Mouse (Mus musculus): Measurements from ENCODE around the gene Dab2. TPM values are rescaled to one million over a fixed set of nuclear protein-coding genes. Genes with fewer than 3 reads are reported as not detected.

Gene Dab2
- polyA plus RNA-seq, 1 experiment from 2014 or later: 20.3 TPM

GRCm38 (mm10) chr15:6302219-6302618, 2.6 kb downstream of the Dab2 start:
- Histone ChIP-seq H3K4me1 (no peaks in the 10 kb centered on the region), H3K9ac (no peak overlapping the region), H3K27ac (no peak overlapping the region), H3K27me3 (replicated peaks) (no peaks in the 10 kb centered on the region), H3K9me3 (no peaks in the 10 kb centered on the region), H3K4me3 (no peak overlapping the region), H3K36me3 (replicated peaks) (no peaks in the 10 kb centered on the region), H3K4me2 (no peak overlapping the region)
- 90% methylated on average over 4 of the region's 4 CpGs for WGBS
- ATAC-seq (replicated peaks): no peak

GRCm38 (mm10) chr15:6303822-6304221, 4.2 kb downstream of the Dab2 start:
- Histone ChIP-seq H3K4me1 (no peaks in the 10 kb centered on the region), H3K9me3 (no peaks in the 10 kb centered on the region), H3K4me2 (no peak overlapping the region), H3K36me3 (replicated peaks) (no peaks in the 10 kb centered on the region), H3K4me3 (no peak overlapping the region), H3K9ac (no peak overlapping the region), H3K27me3 (replicated peaks) (no peaks in the 10 kb centered on the region), H3K27ac (no peak overlapping the region)
- no peak for ATAC-seq (replicated peaks)
- 77% methylated on average over 2 of the region's 2 CpGs for WGBS

- H3K9me3 ChIP-seq: no peaks in the 10 kb centered on the region
- no peak overlapping the region for H3K27ac ChIP-seq
- no peak overlapping the region for H3K4me3 ChIP-seq
- no peaks in the 10 kb centered on the region for H3K27me3 ChIP-seq (replicated peaks)
- 89% methylated on average over 3 of the region's 3 CpGs for WGBS
- ATAC-seq (replicated peaks): no peak
- H3K36me3 ChIP-seq (replicated peaks): no peaks in the 10 kb centered on the region
- H3K4me1 ChIP-seq: no peaks in the 10 kb centered on the region
- H3K4me2 ChIP-seq: no peak overlapping the region
- H3K9ac ChIP-seq: no peak overlapping the region
Observed at GRCm38 (mm10) chr15:6309633-6310032, 10.0 kb downstream of the Dab2 start.

GRCm38 (mm10) chr15:6310417-6310816, 10.8 kb downstream of the Dab2 start:
- H3K27ac ChIP-seq: no peak overlapping the region
- H3K4me1 ChIP-seq: no peaks in the 10 kb centered on the region
- no peak for ATAC-seq (replicated peaks)
- no peak overlapping the region for H3K4me3 ChIP-seq
- no peaks in the 10 kb centered on the region for H3K27me3 ChIP-seq (replicated peaks)
- WGBS: 77% methylated on average over 4 of the region's 4 CpGs
- no peak overlapping the region for H3K4me2 ChIP-seq
- no peak overlapping the region for H3K9ac ChIP-seq
- no peaks in the 10 kb centered on the region for H3K36me3 ChIP-seq (replicated peaks)
- no peaks in the 10 kb centered on the region for H3K9me3 ChIP-seq

- H3K27me3 ChIP-seq (replicated peaks): no peaks in the 10 kb centered on the region
- WGBS: 90% methylated on average over 3 of the region's 3 CpGs
- no peak overlapping the region for H3K4me2 ChIP-seq
- H3K4me1 ChIP-seq: no peaks in the 10 kb centered on the region
- no peak overlapping the region for H3K27ac ChIP-seq
- no peaks in the 10 kb centered on the region for H3K36me3 ChIP-seq (replicated peaks)
- no peak overlapping the region for H3K9ac ChIP-seq
- H3K9me3 ChIP-seq: no peaks in the 10 kb centered on the region
- H3K4me3 ChIP-seq: no peak overlapping the region
- no peak for ATAC-seq (replicated peaks)
Observed at GRCm38 (mm10) chr15:6312396-6312795, 12.8 kb downstream of the Dab2 start.

- Histone ChIP-seq H3K27ac (no peak overlapping the region), H3K9ac (no peak overlapping the region), H3K4me2 (no peak overlapping the region), H3K27me3 (replicated peaks) (no peaks in the 10 kb centered on the region), H3K4me3 (no peak overlapping the region), H3K9me3 (no peaks in the 10 kb centered on the region), H3K4me1 (no peaks in the 10 kb centered on the region), H3K36me3 (replicated peaks) (no peaks in the 10 kb centered on the region)
- no peak for ATAC-seq (replicated peaks)
- WGBS: 95% methylated on average over 6 of the region's 6 CpGs
Observed at GRCm38 (mm10) chr15:6319352-6319751, 19.8 kb downstream of the Dab2 start.

GRCm38 (mm10) chr15:6320501-6320900, 20.9 kb downstream of the Dab2 start:
- Histone ChIP-seq H3K9ac (no peak overlapping the region), H3K9me3 (no peaks in the 10 kb centered on the region), H3K36me3 (replicated peaks) (no peaks in the 10 kb centered on the region), H3K27ac (no peak overlapping the region), H3K4me1 (no peaks in the 10 kb centered on the region), H3K4me2 (no peak overlapping the region), H3K27me3 (replicated peaks) (no peaks in the 10 kb centered on the region), H3K4me3 (no peak overlapping the region)
- WGBS: 59% methylated on average over 5 of the region's 5 CpGs
- no peak for ATAC-seq (replicated peaks)

GRCm38 (mm10) chr15:6321263-6321662, 21.7 kb downstream of the Dab2 start:
- Histone ChIP-seq H3K4me3 (no peak overlapping the region), H3K9me3 (no peaks in the 10 kb centered on the region), H3K4me2 (no peak overlapping the region), H3K27me3 (replicated peaks) (no peaks in the 10 kb centered on the region), H3K27ac (no peak overlapping the region), H3K4me1 (no peaks in the 10 kb centered on the region), H3K9ac (no peak overlapping the region), H3K36me3 (replicated peaks) (no peaks in the 10 kb centered on the region)
- no peak for ATAC-seq (replicated peaks)
- 75% methylated on average over 4 of the region's 4 CpGs for WGBS

GRCm38 (mm10) chr15:6322311-6322710, 22.7 kb downstream of the Dab2 start:
- Histone ChIP-seq H3K27ac (no peak overlapping the region), H3K9me3 (no peaks in the 10 kb centered on the region), H3K4me1 (no peaks in the 10 kb centered on the region), H3K27me3 (replicated peaks) (no peaks in the 10 kb centered on the region), H3K4me2 (no peak overlapping the region), H3K36me3 (replicated peaks) (no peaks in the 10 kb centered on the region), H3K4me3 (no peak overlapping the region), H3K9ac (no peak overlapping the region)
- ATAC-seq (replicated peaks): no peak
- 60% methylated on average over 5 of the region's 5 CpGs for WGBS

GRCm38 (mm10) chr15:6323577-6323976, 24.0 kb downstream of the Dab2 start:
- Histone ChIP-seq H3K9ac (no peak overlapping the region), H3K4me2 (no peak overlapping the region), H3K36me3 (replicated peaks) (no peaks in the 10 kb centered on the region), H3K27me3 (replicated peaks) (no peaks in the 10 kb centered on the region), H3K4me3 (no peak overlapping the region), H3K27ac (no peak overlapping the region), H3K4me1 (no peaks in the 10 kb centered on the region), H3K9me3 (no peaks in the 10 kb centered on the region)
- 80% methylated on average over 7 of the region's 7 CpGs for WGBS
- ATAC-seq (replicated peaks): no peak

- H3K36me3 ChIP-seq (replicated peaks): no peaks in the 10 kb centered on the region
Observed at GRCm38 (mm10) chr15:6325443-6325842, 25.9 kb downstream of the Dab2 start.

GRCm38 (mm10) chr15:6326011-6326410, 26.4 kb downstream of the Dab2 start:
- no peak overlapping the region for H3K4me3 ChIP-seq
- ATAC-seq (replicated peaks): no peak
- H3K27me3 ChIP-seq (replicated peaks): no peaks in the 10 kb centered on the region
- no peaks in the 10 kb centered on the region for H3K9me3 ChIP-seq
- H3K4me2 ChIP-seq: no peak overlapping the region
- 83% methylated on average over 4 of the region's 4 CpGs for WGBS
- no peaks in the 10 kb centered on the region for H3K36me3 ChIP-seq (replicated peaks)
- no peak overlapping the region for H3K9ac ChIP-seq
- H3K27ac ChIP-seq: no peak overlapping the region
- H3K4me1 ChIP-seq: no peaks in the 10 kb centered on the region

More at GRCm38 (mm10) chr15:6325443-6325842, 25.9 kb downstream of the Dab2 start:
- H3K4me1 ChIP-seq: no peaks in the 10 kb centered on the region
- H3K27me3 ChIP-seq (replicated peaks): no peaks in the 10 kb centered on the region
- no peaks in the 10 kb centered on the region for H3K9me3 ChIP-seq
- H3K27ac ChIP-seq: no peak overlapping the region
- H3K4me2 ChIP-seq: no peak overlapping the region
- no peak for ATAC-seq (replicated peaks)
- no peak overlapping the region for H3K4me3 ChIP-seq
- H3K9ac ChIP-seq: no peak overlapping the region
- 91% methylated on average over 4 of the region's 4 CpGs for WGBS

GRCm38 (mm10) chr15:6331380-6331779, 31.8 kb downstream of the Dab2 start:
- ATAC-seq (replicated peaks): no peak
- Histone ChIP-seq H3K4me3 (no peak overlapping the region), H3K4me2 (no peak overlapping the region), H3K27me3 (replicated peaks) (no peaks in the 10 kb centered on the region), H3K27ac (no peak overlapping the region), H3K4me1 (no peaks in the 10 kb centered on the region), H3K9me3 (no peaks in the 10 kb centered on the region), H3K36me3 (replicated peaks) (no peaks in the 10 kb centered on the region), H3K9ac (no peak overlapping the region)
- WGBS: 77% methylated on average over 2 of the region's 2 CpGs
